Mouse (Mus musculus) c-Kit-positive CD71-positive TER-119-negative erythroid progenitor cells, embryonic 14.5 days (primary cell): ENCODE data around the gene Amy1.
"Not testable (repeated sequence)": the region's sequence is repeated elsewhere in the genome, so short reads cannot be mapped to it uniquely, and the experiment has no call there.

Source experiments
- DNase-seq: peaks from one replicate; pipeline ENCODE4 v3.0.0-alpha.2; 2013; ENCODE audit warnings: low read depth

Gene Amy1

DNA sequence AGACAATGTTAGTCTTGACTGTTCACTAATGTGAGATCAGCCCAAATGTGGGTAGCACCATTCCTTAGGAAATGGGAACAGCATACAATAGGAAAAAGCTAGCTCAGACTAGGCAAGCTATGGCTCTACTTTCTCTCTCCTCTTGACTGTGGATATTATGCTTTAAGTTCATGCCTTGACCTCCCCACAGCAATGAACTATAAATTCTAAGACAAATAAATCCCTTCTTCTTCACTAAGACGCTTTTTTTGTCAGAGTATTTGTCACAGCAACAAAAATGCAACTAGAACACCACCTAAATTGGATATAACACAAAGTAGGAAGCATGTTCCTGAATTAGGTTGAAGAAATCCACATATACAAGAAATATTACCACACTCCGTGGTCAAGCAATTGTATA lies at the start of gene Amy1:
TSS of gene Amy1 (minus strand) at position 101 of the 400 bp plus-strand sequence.
- DNase-seq: no peak

DNA sequence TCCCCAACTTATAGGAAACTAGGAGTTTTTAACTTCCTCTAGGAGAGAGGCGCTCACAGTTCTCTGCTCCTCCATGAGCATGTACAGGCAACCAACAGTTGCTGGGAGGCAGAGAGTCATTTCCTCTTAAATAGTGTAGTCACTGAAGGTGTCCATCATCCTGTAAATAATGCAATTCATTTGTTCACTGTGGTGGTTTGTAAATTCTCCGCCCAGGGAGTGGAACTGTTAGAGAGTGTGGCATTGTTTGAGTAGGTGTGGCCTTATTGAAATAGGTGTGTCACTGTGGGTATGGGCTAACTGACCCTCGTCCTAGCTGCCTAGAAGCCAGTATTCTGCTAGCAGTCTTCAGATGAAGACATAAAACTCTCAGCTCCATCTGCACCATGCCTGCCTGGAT lies 47.8 kb upstream of the Amy1 start:
- no peak for DNase-seq

DNA sequence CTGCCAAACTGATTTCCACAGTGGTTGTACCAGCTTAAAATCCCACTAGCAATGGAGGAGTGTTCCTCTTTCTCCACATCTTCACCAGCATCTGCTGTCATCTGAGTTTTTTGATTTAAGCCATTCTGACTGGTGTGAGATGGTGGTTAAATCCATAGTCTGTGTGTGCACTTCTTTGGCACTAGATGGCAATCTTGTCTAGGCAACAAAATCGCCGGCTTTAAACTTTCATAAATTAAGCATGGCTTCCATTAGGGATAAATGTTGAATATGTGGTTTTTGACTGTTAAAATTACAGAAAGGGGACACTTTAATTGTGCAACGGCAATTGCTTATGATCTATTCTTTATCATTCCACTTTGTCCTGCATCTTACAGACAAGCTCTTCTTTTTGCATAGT lies 44.9 kb upstream of the Amy1 start:
- DNase-seq: not testable (repeated sequence)

DNA sequence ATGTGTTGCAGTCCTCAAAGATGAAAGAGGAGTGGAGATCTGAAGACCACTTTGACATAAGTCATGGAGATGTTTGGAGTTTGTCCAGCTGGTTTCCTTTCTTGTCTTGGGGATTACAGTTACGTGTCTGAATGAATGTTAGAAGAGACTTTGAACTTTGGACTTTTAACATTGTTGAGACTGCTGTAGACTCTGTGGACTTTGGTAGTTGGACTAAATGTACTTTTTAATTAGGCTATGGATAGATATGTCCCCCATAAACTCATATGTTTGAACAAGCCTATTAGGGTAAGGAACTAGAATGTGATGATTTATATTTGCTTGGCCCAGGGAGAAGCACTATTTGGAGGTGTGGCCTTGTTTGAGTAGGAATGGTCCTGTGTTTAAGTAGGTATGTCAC lies 33.0 kb upstream of the Amy1 start:
- DNase-seq: no peak

DNA sequence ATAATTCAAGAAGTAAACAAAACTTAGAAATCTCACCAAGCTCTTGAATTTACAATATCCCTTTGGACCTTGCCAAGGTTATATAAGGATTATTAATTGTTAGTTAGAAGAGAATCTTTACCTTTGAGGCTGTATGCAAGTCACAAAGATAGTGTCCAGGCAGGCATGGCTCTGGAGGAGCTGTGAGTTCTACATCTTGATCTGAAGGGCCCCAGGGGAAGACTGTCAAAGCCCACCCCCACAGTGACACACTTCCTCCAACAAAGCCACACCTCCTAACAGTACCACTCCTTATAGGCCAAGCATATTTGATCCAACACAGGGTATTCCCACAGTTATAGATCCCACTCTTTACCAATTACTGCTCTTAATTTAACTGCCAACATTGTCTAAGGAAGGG lies 27.7 kb upstream of the Amy1 start:
- no peak for DNase-seq

DNA sequence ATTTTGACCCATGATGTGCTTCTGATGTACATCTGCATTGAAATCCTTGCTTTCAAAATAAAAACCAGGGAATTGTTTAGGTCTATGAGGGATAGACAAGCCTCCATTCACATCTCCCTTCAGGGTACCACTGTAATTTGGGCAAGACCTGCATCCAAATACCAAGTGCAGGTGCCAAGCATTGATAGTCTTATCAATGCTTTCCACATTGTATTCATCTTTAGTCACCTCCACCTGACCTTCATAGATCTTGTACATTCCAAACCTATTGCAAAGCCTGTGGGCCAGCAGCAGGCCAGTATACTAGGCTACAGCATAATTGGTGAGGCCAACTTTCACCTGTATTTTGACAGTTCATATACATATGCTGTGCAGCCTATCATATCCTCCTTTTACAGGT lies 25.1 kb upstream of the Amy1 start:
- peak; percentile 65 for DNase-seq

DNA sequence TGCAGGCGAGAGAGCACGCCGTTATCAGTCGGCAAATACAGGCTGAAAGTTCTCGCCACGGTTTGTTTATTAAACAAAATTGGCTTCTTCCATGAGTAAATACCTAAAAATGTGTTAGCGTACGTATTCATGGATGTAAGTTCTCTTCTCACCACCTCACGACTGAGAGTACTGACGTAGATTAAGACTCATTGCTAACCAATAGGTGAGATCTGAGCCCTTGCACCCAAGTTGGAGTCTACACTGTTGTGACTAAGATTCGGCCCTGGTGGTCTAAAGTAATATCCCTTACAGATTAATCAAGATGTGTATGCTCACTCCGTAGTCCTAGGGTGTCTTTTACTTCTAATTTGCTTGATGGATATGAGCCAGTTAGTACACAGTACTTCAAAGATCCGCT lies 24.1 kb upstream of the Amy1 start:
- DNase-seq: peak; percentile 43

DNA sequence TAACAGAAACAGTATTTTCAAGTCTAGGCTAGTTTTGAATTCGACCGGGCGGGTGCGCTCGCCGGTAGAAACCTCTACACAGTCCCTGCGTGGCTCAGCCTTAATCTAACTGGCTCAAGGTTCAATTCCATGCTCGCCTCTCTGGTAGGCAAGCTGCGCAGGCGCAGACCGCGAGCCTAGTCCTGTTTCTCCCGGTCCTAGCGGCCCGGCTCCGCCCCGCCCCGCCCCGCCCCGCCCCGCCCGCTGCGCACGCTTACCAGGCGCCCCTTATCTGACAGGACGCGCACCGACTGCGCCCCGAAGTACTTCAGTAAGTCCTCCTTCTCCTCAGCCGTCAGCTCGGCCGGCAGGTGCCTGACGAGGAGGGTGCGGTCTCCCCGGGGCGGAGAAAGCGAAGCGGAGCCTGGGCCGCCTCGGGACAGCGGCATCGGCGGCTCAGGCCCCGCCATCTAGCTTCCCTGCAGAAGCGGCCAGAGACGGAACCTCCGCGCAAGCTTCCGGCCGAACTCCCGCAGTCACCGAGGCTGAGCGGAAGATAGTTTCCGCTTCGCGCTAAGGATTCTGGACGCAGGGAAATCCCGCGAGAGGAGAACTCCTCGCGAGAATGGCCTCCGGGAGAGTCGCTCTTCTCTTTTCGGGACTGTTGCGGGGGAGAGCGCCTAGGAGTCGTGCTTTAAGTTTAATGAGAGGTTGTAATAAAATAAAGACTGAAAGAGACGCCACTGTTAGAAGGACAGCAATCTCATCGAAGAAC lies 23.3 kb upstream of the Amy1 start, which contains the start of gene Rnpc3:
TSS of gene Rnpc3 (minus strand) at position 544 of the 754 bp plus-strand sequence.
- DNase-seq: peak; percentile 97

DNA sequence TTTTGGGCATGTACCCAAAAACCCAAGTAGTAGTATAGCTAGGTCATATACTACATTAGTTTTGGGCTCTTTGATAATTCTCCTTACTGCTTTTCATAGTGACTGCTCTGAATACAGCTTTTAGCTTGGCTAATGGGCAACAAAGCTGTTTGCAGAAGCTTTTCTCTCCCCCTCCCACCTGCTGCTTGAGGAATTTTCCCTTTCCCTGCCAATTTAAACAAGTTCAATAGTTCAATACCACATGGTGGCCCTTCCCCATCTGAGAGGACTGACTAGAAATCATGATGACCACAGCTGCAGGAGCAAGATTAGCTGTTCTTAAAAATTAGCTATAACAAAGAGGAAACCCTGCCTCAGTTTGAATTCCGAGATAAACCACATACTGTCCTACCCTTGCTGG lies 15.7 kb downstream of the Amy1 start:
- no peak for DNase-seq

DNA sequence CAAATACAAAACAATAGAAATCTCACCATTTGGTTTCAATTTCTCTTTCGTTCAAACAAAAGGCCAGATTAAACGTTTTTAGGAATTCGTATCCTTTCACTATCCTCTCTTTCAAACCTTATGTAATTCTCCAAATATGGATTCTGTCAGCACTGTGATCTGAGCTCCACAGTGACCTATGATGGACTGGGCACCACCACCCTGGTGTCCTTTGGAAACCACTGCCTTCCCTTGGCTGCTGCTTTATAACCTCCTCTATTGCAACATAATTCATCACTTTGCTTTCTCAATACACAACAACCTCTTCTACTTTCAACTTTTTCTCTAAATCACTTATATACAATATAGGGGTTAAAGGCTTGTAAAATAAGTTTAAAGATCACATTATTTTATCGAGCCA lies 31.9 kb downstream of the Amy1 start:
- DNase-seq: no peak

DNA sequence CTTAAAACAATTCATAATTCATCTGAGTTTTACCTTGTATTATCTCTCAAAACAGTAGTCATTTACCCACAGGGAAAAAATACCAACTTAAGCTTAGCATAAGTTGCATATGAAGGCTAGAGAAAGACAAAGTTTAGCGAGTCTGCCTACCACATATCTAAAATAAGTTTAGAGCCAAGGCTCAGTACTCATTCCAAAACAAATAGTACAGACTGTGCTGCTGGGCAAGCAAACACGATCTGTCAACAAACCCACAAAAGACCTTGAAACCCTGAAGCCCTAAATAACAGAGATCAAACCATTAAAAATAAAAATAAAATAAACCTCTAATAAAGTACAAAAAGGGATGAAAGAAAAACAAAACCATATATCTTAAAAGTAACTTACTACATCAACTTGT lies 32.4 kb downstream of the Amy1 start:
- DNase-seq: no peak

DNA sequence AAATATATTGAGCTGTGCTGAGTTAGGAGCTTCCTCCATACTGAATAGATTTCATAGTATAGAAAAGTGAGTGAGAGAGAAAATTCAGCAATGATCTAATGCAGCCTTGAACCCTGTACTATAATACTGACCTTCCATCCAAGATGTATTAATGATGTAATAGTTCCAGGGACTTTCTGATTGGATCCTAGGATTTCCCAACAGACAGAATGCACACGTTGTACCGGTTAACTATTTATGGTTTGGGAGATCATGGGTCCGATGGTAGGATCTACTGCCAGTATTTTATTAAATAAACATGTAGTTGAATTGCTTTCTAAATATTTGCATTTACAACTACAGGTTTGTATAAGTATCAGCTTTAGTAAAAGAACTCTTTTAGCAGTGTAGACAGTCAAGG lies 34.3 kb downstream of the Amy1 start:
- DNase-seq: no peak

DNA sequence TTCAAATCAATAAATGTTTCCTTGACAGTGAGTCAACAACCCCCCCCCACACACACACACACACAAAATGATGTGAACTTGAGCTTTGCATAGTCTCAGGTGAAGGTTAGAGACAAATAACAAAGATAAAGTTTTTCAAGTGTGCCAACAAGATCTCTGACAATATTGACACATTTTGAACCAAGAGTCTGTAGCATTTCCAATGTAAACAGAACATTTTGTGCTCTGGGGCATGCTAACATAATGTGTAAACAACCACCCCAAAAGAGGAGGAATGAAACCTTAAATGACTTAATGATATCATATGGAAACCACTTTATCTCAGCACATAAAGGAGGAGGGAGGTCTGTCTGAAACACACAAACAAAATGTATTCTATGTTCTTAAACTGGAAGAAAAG lies 66.8 kb downstream of the Amy1 start:
- DNase-seq: no peak

DNA sequence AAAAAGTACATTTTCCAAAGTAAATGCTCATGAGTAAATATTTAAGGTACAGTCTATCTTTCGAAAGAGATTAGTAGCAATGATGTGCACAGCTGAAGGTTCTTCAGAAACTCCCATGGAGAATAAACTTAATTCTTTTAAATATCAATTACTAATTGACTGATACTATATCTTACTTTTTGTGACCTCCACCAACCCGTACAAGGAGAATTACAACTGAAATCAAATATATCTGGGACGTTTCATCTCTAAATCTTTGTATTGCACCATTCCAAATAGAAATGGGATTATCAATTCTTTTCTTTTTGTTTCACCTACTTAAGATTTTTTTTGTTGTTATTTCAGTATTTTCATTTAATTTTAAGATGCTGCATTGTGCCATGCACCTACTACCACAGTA lies 74.2 kb downstream of the Amy1 start, which contains the start of gene Amy2a1:
TSS of gene Amy2a1 (minus strand) at position 101 of the 400 bp plus-strand sequence.
- DNase-seq: not testable (repeated sequence)
